Mouse (Mus musculus): ENCODE results near the gene Ranbp17. TPM values are rescaled to one million over a fixed set of nuclear protein-coding genes. Genes with fewer than 3 reads are reported as not detected.
"Not testable (repeated sequence)": the region's sequence is repeated elsewhere in the genome, so short reads cannot be mapped to it uniquely, and the experiment has no call there.

The Ranbp17 gene
- polyA plus RNA-seq, 1 experiment from 2014 or later, result 6.8 TPM

GRCm38 (mm10) chr11:33512854-33513375, 631 bp downstream of the Ranbp17 start:
- Histone ChIP-seq H3K4me2 (peak overlapping the region; percentile 75), H3K27ac (ENCODE audit: poor library complexity, severe bottlenecking) (peak overlapping the region; percentile 79), H3K9ac (peak overlapping the region; percentile 84), H3K4me3 (peak overlapping the region; percentile 66), H3K36me3 (no peaks in the 10 kb centered on the region), H3K4me1 (replicated peaks) (0 out of 2 replicates have a peak, but pooled peaks cover 2% of the 10 kb centered on the region), H3K9me3 (replicated peaks) (no peaks in the 10 kb centered on the region; the same call in 1 of the 2 replicates), H3K27me3 (replicated peaks) (no peaks in the 10 kb centered on the region)
- WGBS, result under 1% methylated on average over 43 of the region's 43 CpGs
- peak; percentile 88 for ATAC-seq (ENCODE audit: insufficient number of reproducible peaks, low FRiP score)

GRCm38 (mm10) chr11:33509401-33509800, 4.1 kb downstream of the Ranbp17 start:
- H3K4me2 ChIP-seq, result no peak overlapping the region
- no peak for ATAC-seq (ENCODE audit: insufficient number of reproducible peaks, low FRiP score)
- H3K9ac ChIP-seq, result no peak overlapping the region
- no peaks in the 10 kb centered on the region for H3K9me3 ChIP-seq (replicated peaks)
- H3K4me3 ChIP-seq, result no peak overlapping the region
- H3K27ac ChIP-seq (ENCODE audit: poor library complexity, severe bottlenecking), result no peak overlapping the region
- no peaks in the 10 kb centered on the region for H3K27me3 ChIP-seq (replicated peaks)
- H3K4me1 ChIP-seq (replicated peaks), result 0 out of 2 replicates have a peak, but pooled peaks cover 2% of the 10 kb centered on the region
- H3K36me3 ChIP-seq, result no peaks in the 10 kb centered on the region

GRCm38 (mm10) chr11:33485746-33486145, 27.8 kb downstream of the Ranbp17 start:
- Histone ChIP-seq H3K36me3 (0 out of 2 replicates have a peak, but pooled peaks cover 6% of the 10 kb centered on the region), H3K27ac (ENCODE audit: poor library complexity, severe bottlenecking) (no peak overlapping the region), H3K4me3 (no peak overlapping the region), H3K4me1 (replicated peaks) (no peaks in the 10 kb centered on the region), H3K9me3 (replicated peaks) (no peaks in the 10 kb centered on the region), H3K9ac (no peak overlapping the region), H3K4me2 (no peak overlapping the region), H3K27me3 (replicated peaks) (no peaks in the 10 kb centered on the region)
- WGBS, result 84% methylated on average over 4 of the region's 4 CpGs
- ATAC-seq (ENCODE audit: insufficient number of reproducible peaks, low FRiP score), result no peak

GRCm38 (mm10) chr11:33480410-33480809, 33.1 kb downstream of the Ranbp17 start:
- Histone ChIP-seq H3K27ac (ENCODE audit: poor library complexity, severe bottlenecking) (no peak overlapping the region), H3K27me3 (replicated peaks) (no peaks in the 10 kb centered on the region), H3K4me1 (replicated peaks) (no peaks in the 10 kb centered on the region), H3K9ac (no peak overlapping the region), H3K4me2 (no peak overlapping the region), H3K9me3 (replicated peaks) (no peaks in the 10 kb centered on the region), H3K36me3 (no peaks in the 10 kb centered on the region), H3K4me3 (no peak overlapping the region)
- ATAC-seq (ENCODE audit: insufficient number of reproducible peaks, low FRiP score), result no peak
- 86% methylated on average over 10 of the region's 10 CpGs for WGBS

GRCm38 (mm10) chr11:33479209-33479608, 34.3 kb downstream of the Ranbp17 start:
- Histone ChIP-seq H3K9ac (no peak overlapping the region), H3K27me3 (replicated peaks) (no peaks in the 10 kb centered on the region), H3K4me1 (replicated peaks) (no peaks in the 10 kb centered on the region), H3K4me2 (no peak overlapping the region), H3K36me3 (0 out of 2 replicates have a peak, but pooled peaks cover 4% of the 10 kb centered on the region), H3K4me3 (no peak overlapping the region), H3K9me3 (replicated peaks) (no peaks in the 10 kb centered on the region), H3K27ac (ENCODE audit: poor library complexity, severe bottlenecking) (no peak overlapping the region)
- ATAC-seq (ENCODE audit: insufficient number of reproducible peaks, low FRiP score), result no peak
- WGBS, result 60% methylated on average over 4 of the region's 4 CpGs

GRCm38 (mm10) chr11:33476634-33477033, 36.9 kb downstream of the Ranbp17 start:
- H3K4me2 ChIP-seq, result no peak overlapping the region
- H3K4me1 ChIP-seq (replicated peaks), result no peaks in the 10 kb centered on the region
- H3K9me3 ChIP-seq (replicated peaks), result no peaks in the 10 kb centered on the region
- H3K27me3 ChIP-seq (replicated peaks), result no peaks in the 10 kb centered on the region
- ATAC-seq (ENCODE audit: insufficient number of reproducible peaks, low FRiP score), result no peak
- no peak overlapping the region for H3K27ac ChIP-seq (ENCODE audit: poor library complexity, severe bottlenecking)
- H3K4me3 ChIP-seq, result no peak overlapping the region
- 95% methylated on average over 2 of the region's 2 CpGs for WGBS
- H3K36me3 ChIP-seq, result 0 out of 2 replicates have a peak, but pooled peaks cover 4% of the 10 kb centered on the region
- no peak overlapping the region for H3K9ac ChIP-seq

- no peak overlapping the region for H3K4me3 ChIP-seq
- H3K4me2 ChIP-seq, result no peak overlapping the region
- H3K4me1 ChIP-seq (replicated peaks), result no peaks in the 10 kb centered on the region
- no peak overlapping the region for H3K27ac ChIP-seq (ENCODE audit: poor library complexity, severe bottlenecking)
- no peaks in the 10 kb centered on the region for H3K27me3 ChIP-seq (replicated peaks)
- H3K36me3 ChIP-seq, result no peaks in the 10 kb centered on the region
- no peak overlapping the region for H3K9ac ChIP-seq
- no peak for ATAC-seq (ENCODE audit: insufficient number of reproducible peaks, low FRiP score)
- 22% methylated on average over 1 of the region's 1 CpGs for WGBS
- H3K9me3 ChIP-seq (replicated peaks), result no peaks in the 10 kb centered on the region
Observed at GRCm38 (mm10) chr11:33461172-33461571, 52.4 kb downstream of the Ranbp17 start.

- no peak overlapping the region for H3K27ac ChIP-seq (ENCODE audit: poor library complexity, severe bottlenecking)
- H3K36me3 ChIP-seq, result no peaks in the 10 kb centered on the region
- no peak overlapping the region for H3K9ac ChIP-seq
- 82% methylated on average over 3 of the region's 3 CpGs for WGBS
- H3K9me3 ChIP-seq (replicated peaks), result no peaks in the 10 kb centered on the region
- no peak overlapping the region for H3K4me2 ChIP-seq
- no peaks in the 10 kb centered on the region for H3K27me3 ChIP-seq (replicated peaks)
- no peak for ATAC-seq (ENCODE audit: insufficient number of reproducible peaks, low FRiP score)
- H3K4me3 ChIP-seq, result no peak overlapping the region
- no peaks in the 10 kb centered on the region for H3K4me1 ChIP-seq (replicated peaks)
Observed at GRCm38 (mm10) chr11:33454069-33454468, 59.5 kb downstream of the Ranbp17 start.

- H3K4me2 ChIP-seq, result no peak overlapping the region
- no peaks in the 10 kb centered on the region for H3K36me3 ChIP-seq
- H3K27ac ChIP-seq (ENCODE audit: poor library complexity, severe bottlenecking), result no peak overlapping the region
- ATAC-seq (ENCODE audit: insufficient number of reproducible peaks, low FRiP score), result no peak
- H3K4me1 ChIP-seq (replicated peaks), result no peaks in the 10 kb centered on the region
- H3K9me3 ChIP-seq (replicated peaks), result no peaks in the 10 kb centered on the region
- H3K4me3 ChIP-seq, result no peak overlapping the region
- no peak overlapping the region for H3K9ac ChIP-seq
- no peaks in the 10 kb centered on the region for H3K27me3 ChIP-seq (replicated peaks)
- WGBS, result 18% methylated on average over 5 of the region's 5 CpGs
Observed at GRCm38 (mm10) chr11:33433813-33434212, 79.7 kb downstream of the Ranbp17 start.

- H3K9me3 ChIP-seq (replicated peaks); ATAC-seq (ENCODE audit: insufficient number of reproducible peaks, low FRiP score); H3K4me2 ChIP-seq; H3K27ac ChIP-seq (ENCODE audit: poor library complexity, severe bottlenecking); H3K27me3 ChIP-seq (replicated peaks); H3K4me1 ChIP-seq (replicated peaks); H3K4me3 ChIP-seq; H3K36me3 ChIP-seq; H3K9ac ChIP-seq: not testable (repeated sequence)
- 88% methylated on average over 17 of the region's 17 CpGs for WGBS
Observed at GRCm38 (mm10) chr11:33428238-33428637, 85.3 kb downstream of the Ranbp17 start.

GRCm38 (mm10) chr11:33427789-33428188, 85.8 kb downstream of the Ranbp17 start:
- H3K9me3 ChIP-seq (replicated peaks); ATAC-seq (ENCODE audit: insufficient number of reproducible peaks, low FRiP score); H3K9ac ChIP-seq; H3K4me3 ChIP-seq; H3K27me3 ChIP-seq (replicated peaks); H3K36me3 ChIP-seq; H3K27ac ChIP-seq (ENCODE audit: poor library complexity, severe bottlenecking); H3K4me2 ChIP-seq; H3K4me1 ChIP-seq (replicated peaks): not testable (repeated sequence)
- 90% methylated on average over 5 of the region's 5 CpGs for WGBS

GRCm38 (mm10) chr11:33422226-33422625, 91.3 kb downstream of the Ranbp17 start:
- Histone ChIP-seq H3K9me3 (replicated peaks) (no peaks in the 10 kb centered on the region), H3K36me3 (no peaks in the 10 kb centered on the region), H3K4me3 (no peak overlapping the region), H3K27ac (ENCODE audit: poor library complexity, severe bottlenecking) (no peak overlapping the region), H3K9ac (no peak overlapping the region), H3K4me1 (replicated peaks) (no peaks in the 10 kb centered on the region), H3K4me2 (no peak overlapping the region), H3K27me3 (replicated peaks) (no peaks in the 10 kb centered on the region)
- ATAC-seq (ENCODE audit: insufficient number of reproducible peaks, low FRiP score), result no peak
- 70% methylated on average over 3 of the region's 3 CpGs for WGBS

Measured in heart, embryonic 12.5 days (tissue).